Mouse (Mus musculus) cerebellum, postnatal 14 days (tissue): ENCODE measurements at regions not wholly inside any gene's neighbourhood (a gene's known extent, or its start where the extent isn't known, plus 50 kb on each side); places are given as distances from the start of the nearest gene placed in this dataset.
"Not testable (repeated sequence)": the region's sequence is repeated elsewhere in the genome, so short reads cannot be mapped to it uniquely, and the experiment has no call there.

ENCODE experiments used
- DNase-seq, 2 experiments: peaks; one replicate each; pipeline ENCODE4 v3.0.0; 2021; ENCODE audit warnings: mixed read lengths in 2 of 2

DNA sequence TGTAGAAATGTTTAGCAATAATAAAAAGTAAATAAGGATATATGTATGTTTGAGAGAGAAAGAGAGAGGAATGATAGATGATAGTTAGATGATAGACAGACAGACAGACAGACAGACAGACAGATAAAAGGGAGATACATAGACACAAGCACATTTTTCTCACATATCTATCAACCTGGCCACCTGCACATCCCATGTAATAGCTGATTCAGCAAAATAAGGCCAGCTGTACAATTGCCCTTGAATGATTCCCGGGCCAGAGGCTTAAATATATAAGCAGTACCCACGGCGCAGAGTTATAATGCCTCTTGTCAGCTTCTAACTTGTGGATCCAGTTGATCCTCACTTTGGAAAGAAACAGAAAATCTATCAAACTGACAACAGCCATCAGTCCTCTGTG, 178.5 kb downstream of the Tmem114 start:
- no peak for DNase-seq

DNA sequence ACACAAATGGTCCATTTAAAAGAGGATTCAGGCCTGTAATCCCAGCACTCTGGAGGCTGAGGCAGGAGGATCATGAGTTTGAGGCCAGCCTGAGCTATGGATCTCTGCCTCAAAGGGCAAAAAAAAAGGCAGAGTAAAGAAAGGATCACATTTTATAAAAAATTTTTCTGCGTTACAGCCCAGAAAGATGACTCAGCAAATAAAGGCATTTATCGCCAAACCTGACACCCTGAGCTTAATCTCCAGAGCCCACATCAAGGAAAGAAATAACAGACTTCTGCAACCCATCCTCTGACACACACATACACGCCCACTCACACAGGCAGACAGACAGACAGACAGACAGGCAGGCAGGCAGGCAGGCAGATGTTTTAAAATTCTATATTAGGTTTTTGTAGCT, 179.3 kb downstream of the Tmem114 start:
- DNase-seq = no peak

DNA sequence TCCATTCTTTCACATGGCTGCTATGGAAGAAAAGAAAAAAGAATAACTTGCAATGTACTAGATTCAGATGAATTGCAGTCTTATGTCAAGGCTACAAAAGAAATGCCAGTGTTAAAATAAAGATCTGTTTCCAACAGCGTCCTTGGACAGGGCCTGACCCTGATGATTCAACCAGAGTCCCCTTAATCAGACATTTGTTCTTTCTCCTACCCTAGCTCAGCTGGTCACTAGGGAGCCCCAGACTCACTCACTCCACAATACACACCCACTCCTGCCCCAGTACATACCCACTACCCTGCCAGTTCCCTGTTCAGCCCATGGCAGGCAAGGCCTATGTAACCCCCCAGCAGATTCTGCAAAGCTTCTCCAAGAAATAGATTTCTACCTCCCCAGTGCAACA, 190.6 kb downstream of the Tmem114 start:
- no peak for DNase-seq

DNA sequence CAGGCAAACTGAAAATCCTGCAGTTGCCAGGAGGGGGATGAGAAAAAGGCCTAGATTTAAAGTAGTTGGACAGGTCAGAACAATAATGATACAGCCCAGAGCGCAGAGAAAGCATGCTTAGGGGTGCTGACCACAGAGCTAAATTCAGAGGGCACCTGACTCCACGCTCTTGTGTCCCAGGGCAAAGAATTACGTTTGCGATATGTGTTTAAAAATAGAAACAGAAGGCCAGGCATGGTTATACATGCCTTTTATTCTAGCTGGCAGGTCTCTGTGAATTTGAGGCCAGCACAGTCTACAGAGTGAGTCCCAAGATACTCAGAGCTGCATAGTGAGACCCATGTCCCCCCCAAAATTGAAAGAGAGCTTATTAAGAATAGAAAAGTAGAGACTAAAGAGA, 192.9 kb downstream of the Tmem114 start:
- DNase-seq = no peak

DNA sequence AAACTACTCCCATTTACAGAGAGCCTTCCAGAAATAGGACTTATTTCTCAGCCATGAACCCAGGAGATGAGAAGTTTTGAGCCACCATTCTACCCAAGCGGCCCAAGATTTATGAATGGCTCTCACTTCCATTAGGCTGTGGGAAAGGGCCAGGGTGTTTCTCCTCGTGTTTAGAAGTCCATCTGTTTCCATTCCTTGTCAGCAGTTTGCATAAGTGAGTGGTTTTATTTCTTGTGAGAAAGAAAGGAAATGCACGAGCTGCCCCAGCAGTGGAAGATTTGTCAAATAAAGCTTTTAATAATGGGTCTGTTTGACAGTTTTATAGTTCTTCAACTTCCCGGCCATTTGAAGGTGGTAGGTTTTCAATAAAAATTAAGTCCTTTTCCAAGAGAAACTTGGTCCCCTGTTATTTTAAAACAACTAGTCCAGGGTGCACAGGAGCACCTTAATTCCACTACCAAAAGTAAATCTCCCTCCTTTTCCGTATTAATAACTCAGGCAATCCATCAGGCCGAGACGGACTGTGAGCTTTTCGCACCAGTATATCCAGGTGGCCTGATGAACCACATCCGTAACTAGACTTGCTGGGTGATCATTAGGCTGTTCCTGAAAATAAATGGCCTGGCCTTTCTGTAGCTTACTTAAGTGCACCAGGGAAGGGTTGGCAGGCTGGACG, 201.2 kb downstream of the Tmem114 start:
- DNase-seq = no peak

DNA sequence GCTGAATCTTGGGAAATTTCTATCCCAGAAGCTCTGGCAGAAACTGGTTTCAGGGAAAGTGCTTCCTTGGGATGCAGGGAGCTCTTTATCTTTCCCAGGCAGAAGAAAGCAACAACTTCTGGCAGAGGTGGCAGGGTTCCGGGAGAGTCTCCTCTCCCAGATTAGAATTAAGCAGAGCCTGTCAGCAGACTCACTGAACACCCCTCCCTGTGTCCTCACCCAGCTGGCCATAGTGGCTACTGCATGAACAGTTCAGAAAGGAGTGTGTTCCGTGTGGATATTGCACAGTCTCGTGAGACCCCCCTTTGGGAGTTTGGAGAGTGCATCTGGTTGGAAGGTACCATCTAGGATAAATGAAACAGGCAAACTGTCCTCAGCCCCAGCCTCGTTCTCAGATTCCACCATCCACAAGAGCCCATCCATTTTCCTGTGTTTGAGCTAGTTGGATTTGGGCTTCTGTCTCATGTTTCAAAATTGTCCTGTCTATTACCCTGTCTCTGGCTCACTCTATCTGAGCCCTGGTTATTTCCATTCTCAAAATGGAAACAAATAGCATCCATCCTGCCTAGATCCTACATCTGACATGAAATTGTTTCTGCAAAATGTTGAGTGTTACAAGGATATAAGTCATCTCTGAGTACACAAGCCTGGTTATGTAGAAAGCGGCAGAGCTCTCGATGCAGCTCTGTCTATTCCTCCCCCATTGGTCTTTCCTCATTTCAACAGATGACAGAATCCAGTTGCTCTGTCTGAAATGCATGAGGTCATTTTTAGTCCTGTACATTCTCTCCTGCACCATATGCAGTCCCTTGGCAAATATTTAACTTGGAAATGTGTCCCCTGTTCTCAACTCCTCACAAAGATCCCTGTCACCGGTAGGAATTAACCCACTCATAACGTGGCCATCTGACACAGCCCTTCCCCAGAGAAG, 216.4 kb downstream of the Tmem114 start:
- DNase-seq = peak in 1 of 2 experiments; percentile 4

DNA sequence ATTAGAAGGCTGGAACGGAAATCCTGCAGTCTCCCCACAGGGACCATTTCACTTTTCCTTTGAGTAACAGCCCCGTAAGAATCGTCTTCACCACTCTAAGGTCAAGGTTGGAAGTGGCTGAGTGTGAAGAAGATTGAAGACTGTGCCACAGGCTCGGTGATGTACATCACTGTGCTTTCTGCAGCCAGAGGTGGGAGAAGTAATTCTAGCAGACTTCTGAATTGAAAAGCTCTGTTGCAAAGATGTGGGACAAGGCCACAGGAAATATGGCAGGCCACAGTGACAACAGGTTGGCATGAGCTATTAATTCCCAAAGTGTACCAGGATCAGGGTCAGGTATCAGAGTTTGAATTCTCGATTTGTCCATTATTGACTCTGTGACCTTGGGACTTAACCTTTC, 219.9 kb downstream of the Tmem114 start:
- DNase-seq = no peak

DNA sequence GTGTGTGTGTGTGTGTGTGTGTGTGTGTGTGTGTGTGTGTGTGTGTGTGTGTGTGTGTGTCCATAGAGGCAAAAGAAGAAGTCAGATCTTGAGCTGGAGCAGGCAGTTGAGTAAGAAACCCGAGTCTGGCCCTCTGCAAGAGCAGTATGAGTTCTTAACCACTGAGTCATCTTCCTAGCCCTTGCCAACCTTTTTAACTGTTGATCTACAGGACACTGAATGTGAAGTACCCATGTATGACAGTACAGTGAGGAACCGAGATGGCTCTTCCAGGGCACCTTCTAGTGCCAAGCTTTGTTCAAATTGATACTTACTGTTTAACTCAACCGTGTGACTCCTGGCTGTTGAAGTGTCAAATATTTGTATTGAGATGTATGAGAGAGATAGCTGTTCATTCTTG, 223.6 kb downstream of the Tmem114 start:
- DNase-seq = no peak

DNA sequence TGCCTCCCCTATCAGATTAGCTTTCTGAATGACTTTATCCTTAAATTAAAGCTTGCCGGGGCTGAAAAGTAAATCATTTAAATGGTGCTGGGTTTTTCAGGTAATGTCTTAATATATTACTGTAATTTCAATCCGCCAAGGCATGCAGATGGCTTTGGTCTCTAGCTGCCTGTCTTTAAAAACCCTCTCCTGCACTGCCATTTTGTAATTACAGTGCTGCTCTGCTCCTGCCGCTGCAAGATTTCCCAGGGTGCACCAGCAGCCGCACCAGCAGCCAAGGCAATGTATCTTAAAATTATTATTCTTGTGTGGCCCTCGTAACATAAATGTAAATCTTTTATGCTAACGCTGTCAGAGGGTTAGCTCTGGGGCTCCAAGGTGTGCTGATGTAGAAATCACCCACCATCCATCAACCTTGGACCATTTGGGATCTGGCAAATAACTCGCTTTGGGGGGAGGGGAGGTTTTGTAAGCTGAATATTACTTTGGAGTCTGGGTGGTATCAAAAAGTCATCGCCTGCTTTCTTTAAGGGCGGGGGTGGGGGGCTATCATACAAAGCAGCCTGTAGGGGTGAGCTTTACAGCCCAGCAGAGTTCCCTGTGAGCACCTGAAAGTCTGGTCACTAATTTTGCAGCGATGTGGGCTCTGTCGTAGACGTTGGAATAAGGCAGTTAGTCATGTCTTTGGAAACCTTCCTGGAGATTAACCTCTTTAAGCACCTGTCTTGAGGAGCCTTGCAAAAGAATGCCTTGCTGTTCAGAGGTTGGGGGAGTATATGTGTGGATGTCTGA, 226.0 kb downstream of the Tmem114 start:
- no peak for DNase-seq

DNA sequence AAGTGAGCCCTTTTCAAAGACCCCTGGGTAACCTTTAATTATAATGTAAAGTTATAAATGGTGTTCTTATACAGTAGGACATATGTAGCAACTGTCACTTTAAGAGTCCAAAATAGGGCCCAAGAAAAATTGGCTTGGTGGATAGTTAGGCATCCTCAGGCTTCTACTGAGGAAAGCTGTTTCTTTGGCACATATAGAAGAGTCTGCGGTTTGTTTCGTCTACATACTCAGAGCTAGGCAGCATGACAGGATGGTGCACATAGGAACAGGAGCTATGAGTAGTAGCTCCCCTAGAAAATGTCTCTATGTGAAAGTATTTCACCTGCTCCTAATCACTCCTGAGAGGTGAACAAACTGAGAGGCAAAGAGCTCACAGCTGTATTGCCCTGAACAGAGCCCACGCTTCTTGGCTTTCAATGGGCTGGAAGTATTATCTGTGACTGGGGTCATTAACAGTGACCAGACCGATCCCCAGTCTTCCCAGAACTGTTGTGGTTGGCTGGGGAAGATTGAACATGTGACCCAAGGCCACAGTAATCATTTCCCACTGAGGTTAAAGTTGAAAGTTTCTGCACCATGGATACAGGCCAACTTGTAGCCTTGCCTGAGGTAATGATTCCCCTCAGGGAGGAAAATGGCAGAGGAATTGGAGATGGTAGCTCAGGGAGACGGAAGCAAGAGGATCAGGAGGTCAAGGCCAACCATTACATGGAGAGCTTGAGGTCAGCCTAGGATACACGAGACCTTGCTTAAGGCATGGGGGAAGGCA, 235.3 kb downstream of the Tmem114 start:
- no peak for DNase-seq

DNA sequence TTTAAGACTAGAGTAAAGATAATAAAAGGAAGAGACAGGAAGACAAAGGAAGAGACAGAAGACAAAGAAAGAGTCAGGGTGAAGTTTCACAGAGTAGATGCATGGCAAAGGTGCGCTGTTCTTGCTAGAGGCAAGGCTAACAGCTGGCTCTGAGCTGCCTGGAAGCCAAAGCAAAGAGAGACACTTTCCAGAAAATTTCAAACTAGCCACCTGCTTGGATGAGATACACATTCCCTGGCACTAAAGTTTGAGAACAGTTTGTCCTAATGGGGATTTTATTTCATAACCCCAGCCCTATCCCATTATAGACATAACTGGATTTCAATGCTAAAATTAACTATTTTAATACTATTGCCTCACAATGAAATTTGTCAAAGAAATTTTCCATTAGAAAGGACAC, 235.9 kb downstream of the Tmem114 start:
- DNase-seq = no peak

DNA sequence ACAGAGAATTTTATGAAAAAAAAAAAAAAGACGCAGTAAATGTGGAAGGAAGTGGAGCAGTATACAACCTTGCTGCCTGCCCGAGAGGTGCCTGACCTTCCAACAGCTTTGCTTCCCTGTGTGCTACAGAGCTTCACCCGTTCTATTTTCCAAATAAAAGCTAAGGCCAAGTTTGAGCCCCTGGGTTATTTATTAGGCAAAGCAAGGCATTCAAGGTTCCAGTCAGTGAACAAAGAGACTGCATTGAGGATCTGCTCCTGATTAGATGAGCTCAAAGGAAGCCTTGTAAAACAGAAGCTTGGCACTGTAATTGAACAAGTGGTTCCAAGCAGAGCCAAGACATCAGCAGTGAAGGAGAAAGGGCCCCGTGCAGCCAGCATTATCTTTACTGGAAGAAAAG, 236.4 kb downstream of the Tmem114 start:
- DNase-seq = peak in 1 of 2 experiments; percentile 20

DNA sequence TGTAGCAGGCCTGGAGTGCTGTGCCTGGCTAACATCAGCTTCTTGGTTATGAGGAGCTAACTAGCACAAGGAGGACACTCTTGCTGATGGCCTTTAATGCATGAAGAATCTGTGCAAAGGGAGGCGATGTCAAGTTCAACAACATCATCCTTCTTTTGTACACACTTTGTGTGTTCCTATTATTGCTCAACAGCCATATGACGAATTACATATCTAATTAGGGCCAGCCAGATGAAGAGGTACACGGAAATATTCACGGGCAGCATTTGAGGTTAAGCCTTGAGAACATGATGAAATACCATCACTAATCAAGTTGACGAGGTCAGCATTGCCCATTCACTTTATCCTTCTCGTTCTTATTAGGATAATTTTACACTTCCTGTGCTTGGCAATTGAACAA, 240.2 kb downstream of the Tmem114 start:
- DNase-seq = no peak

DNA sequence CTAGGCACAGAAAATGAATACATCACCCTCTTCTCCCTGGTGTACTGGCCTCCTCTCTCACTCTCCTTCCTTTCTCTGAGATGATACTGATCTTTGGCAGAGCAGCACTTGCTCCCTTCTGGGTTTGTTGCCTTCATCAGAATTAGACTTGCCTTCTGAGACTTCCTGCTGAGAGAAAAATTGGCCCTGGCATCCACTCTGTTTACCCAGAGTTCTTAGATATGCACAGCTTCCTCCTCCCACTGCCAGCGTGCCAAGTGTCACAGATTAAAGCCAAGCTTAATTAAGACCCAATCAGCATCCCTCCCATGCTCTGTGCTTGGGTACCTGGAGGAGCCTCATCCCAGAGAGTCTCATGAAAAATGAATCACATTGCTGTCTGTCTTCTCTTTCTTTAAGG, 246.0 kb downstream of the Tmem114 start:
- DNase-seq = peak; percentile 87

DNA sequence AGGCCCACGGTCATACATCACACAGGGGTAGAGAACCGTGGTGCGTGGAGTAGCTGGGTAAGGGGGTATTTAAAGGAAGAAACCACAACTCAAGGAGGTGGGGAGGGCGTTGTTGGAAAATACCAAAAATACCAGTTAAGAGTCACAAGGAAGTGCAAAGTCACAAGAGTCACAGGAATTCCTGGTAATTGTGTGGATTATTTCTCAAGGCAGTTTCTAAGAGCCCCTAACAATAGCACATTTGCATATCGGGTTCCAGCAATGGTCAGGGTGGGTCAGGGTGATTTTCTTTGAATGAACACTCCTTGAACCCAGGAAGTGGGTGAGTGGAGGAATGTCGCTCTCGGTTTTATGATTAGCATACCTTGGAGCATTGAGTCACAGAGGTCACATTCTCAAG, 247.7 kb downstream of the Tmem114 start:
- DNase-seq = not testable (repeated sequence)

DNA sequence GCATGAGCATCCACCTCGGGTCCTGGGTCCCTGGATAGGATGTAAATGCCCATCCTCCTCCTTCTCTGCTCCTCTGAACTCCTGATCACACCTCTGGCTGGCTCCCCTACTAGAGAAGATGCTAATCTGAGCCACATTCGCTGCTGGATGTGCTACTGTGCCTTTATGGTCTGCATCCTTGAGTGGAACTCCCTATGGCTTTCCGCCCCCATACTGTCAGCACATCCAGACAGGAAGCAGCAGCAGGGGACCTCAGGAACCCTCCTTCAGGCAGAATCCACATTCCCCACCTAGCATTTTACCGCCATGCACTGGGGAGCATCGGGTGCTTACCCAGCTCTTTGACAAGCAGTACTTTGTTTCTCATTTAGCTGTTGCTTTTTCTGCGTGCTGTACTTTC, 248.8 kb downstream of the Tmem114 start:
- DNase-seq = no peak
